Mouse (Mus musculus): ENCODE results near the gene Usp28. TPM values are rescaled to one million over a fixed set of nuclear protein-coding genes. Genes with fewer than 3 reads are reported as not detected.

Gene Usp28
- total and polyA plus RNA-seq, 3 experiments: 10.1 to 33.3 (median 12.2) TPM

DNA sequence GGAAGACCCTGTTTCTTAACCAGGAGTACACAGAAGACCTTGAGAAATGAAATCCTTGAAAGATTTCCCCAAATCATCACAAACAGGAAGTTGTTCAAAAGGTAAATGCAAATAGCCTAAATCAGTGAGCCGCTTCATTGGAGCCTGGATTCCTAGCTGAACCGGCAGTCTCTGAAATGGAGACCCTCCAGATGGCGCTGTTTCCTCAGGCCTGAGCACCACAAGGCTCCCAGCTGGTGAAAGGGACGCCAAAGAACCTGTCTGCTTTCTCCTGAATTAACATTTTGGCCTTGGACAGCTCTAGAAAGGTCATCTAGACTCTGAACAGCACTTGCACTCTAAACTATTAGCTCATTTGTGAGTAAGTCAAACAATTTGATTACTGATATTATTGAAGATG lies 96.4 kb downstream of the Usp28 start:
- H3K4me3 ChIP-seq (ENCODE audit: low read depth, low read length): no peak overlapping the region
- no peak for ATAC-seq (ENCODE audit: extremely low read depth, insufficient number of reproducible peaks, low FRiP score, poor library complexity, severe bottlenecking)
- DNase-seq (ENCODE audit: low spot score): no peak

DNA sequence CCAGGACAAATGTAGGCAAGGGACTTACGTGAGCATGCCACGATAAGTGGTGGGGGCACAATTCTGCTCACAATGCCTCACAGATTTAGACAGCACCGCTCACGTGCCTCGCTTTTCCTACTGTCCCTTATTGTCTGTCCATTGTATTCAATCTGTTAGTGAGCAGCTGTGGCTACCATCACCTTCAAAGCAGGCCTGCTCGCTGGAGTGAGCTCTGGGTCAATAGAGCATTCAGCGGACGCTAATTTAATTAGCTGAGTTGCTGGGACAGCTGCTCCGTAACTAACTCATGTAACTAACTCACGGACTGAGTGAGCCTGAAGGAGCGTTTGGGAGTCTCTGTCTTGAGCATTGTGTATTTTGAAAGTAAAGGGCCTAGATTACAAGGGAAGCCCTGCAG lies 102.1 kb downstream of the Usp28 start:
- ATAC-seq (ENCODE audit: extremely low read depth, insufficient number of reproducible peaks, low FRiP score, poor library complexity, severe bottlenecking): no peak

More for the DNA sequence above, 96.4 kb downstream of the Usp28 start:
- H3K4me1 ChIP-seq (ENCODE audit: insufficient read depth, low read depth, low read length): no peaks in the 10 kb centered on the region
- H3K36me3 ChIP-seq (replicated peaks): peaks cover 60% of the 10 kb centered on the region
- no peaks in the 10 kb centered on the region for H3K27me3 ChIP-seq (ENCODE audit: insufficient read depth, low read length)
- no peaks in the 10 kb centered on the region for H3K9me3 ChIP-seq (replicated peaks)
- TF ChIP-seq GATA1 (IDR thresholded peaks at IDR 0.05; ENCODE audit: borderline replicate concordance, low read length): no peak
- TF ChIP-seq TAL1 (conservative IDR thresholded peaks at IDR 0.05; ENCODE audit: low read depth, low read length): no peak
- no peak for TF ChIP-seq GATA2 (IDR thresholded peaks at IDR 0.05; ENCODE audit: borderline replicate concordance, low read depth, low read length)
- TF ChIP-seq POLR2AphosphoS5 (IDR thresholded peaks at IDR 0.05; ENCODE audit: insufficient replicate concordance, low read depth, low read length): no peak
- TF ChIP-seq CTCF (IDR thresholded peaks at IDR 0.05; ENCODE audit: low read depth, low read length): 0 out of 2 replicates have a peak, but pooled peaks have one; percentile 22

More for the DNA sequence above, 102.1 kb downstream of the Usp28 start:
- no peak for DNase-seq (ENCODE audit: low spot score)
- Histone ChIP-seq H3K27me3 (ENCODE audit: insufficient read depth, low read length) (0 out of 2 replicates have a peak, but pooled peaks cover 2% of the 10 kb centered on the region), H3K9me3 (replicated peaks) (no peaks in the 10 kb centered on the region), H3K36me3 (replicated peaks) (peaks cover 10% of the 10 kb centered on the region), H3K4me3 (ENCODE audit: low read depth, low read length) (no peak overlapping the region), H3K4me1 (ENCODE audit: insufficient read depth, low read depth, low read length) (no peaks in the 10 kb centered on the region)
- TF ChIP-seq CTCF (IDR thresholded peaks at IDR 0.05; ENCODE audit: low read depth, low read length) (no peak), GATA1 (IDR thresholded peaks at IDR 0.05; ENCODE audit: borderline replicate concordance, low read length) (no peak), GATA2 (IDR thresholded peaks at IDR 0.05; ENCODE audit: borderline replicate concordance, low read depth, low read length) (no peak), POLR2AphosphoS5 (IDR thresholded peaks at IDR 0.05; ENCODE audit: insufficient replicate concordance, low read depth, low read length) (no peak), TAL1 (conservative IDR thresholded peaks at IDR 0.05; ENCODE audit: low read depth, low read length) (no peak)

Other genes with a start within 250 kb of the Usp28 start
- 35.0 and 45.5 TPM in 2 replicates for gene Zbtb16, start 149.2 kb upstream of the Usp28 start, total RNA-seq (2014; fragmentation: Nextera tagmentation)
- 9.7 and 10.6 TPM in 2 replicates for gene Zbtb16, start 149.2 kb upstream of the Usp28 start, total RNA-seq (2017)
- 18.4 and 20.0 TPM in 2 replicates for gene Zbtb16, start 149.2 kb upstream of the Usp28 start, polyA plus RNA-seq (2012)
- gene Htr3a, start 74.3 kb upstream of the Usp28 start, total RNA-seq (2014; fragmentation: Nextera tagmentation): not detected in 2 replicates
- 0.06 TPM in 1 of 2 replicates, not detected in the other for gene Htr3a, start 74.3 kb upstream of the Usp28 start, total RNA-seq (2017)
- gene Htr3a, start 74.3 kb upstream of the Usp28 start, polyA plus RNA-seq (2012): not detected in 2 replicates
- gene Htr3b, start 20.4 kb upstream of the Usp28 start, total RNA-seq (2014; fragmentation: Nextera tagmentation): not detected in 2 replicates
- gene Htr3b, start 20.4 kb upstream of the Usp28 start, total RNA-seq (2017): 0.06 TPM in 1 of 2 replicates, not detected in the other
- gene Htr3b, start 20.4 kb upstream of the Usp28 start, polyA plus RNA-seq (2012): not detected in 2 replicates
- 52.0 and 53.1 TPM in 2 replicates for gene Zw10, start 70.2 kb downstream of the Usp28 start, total RNA-seq (2014; fragmentation: Nextera tagmentation)
- 45.8 and 46.4 TPM in 2 replicates for gene Zw10, start 70.2 kb downstream of the Usp28 start, total RNA-seq (2017)
- 5.2 and 6.6 TPM in 2 replicates for gene Zw10, start 70.2 kb downstream of the Usp28 start, polyA plus RNA-seq (2012)
- gene Tmprss5, start 95.9 kb downstream of the Usp28 start, total RNA-seq (2014; fragmentation: Nextera tagmentation): not detected in 2 replicates
- gene Tmprss5, start 95.9 kb downstream of the Usp28 start, total RNA-seq (2017): 0.22 and 0.23 TPM in 2 replicates
- gene Tmprss5, start 95.9 kb downstream of the Usp28 start, polyA plus RNA-seq (2012): not detected in 2 replicates

Measured in G1E (cell line).